Mouse (Mus musculus): ENCODE data around the gene Bsg.

Bsg gene

DNA sequence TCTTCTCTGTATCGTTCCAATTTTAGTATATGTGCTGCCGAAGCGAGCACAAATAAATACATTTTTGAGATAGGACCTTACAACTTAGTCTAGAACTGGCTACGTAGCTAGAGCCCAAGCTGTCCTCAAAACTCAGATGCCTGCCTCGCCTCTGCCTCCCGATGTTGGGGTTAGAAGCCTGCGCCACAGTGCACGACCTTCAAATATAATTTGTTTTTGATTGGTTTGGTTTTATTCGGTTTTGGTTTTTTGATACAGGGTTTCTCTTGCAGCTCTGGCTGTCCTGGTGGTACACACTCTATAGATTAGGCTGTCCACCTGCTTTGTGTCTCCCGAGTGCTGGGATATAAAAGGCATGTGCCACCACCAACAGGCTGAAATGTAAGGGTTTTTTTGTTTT, 750 bp upstream of the Bsg start:
- no peak for DNase-seq (ENCODE audit: low read depth, low spot score)

DNA sequence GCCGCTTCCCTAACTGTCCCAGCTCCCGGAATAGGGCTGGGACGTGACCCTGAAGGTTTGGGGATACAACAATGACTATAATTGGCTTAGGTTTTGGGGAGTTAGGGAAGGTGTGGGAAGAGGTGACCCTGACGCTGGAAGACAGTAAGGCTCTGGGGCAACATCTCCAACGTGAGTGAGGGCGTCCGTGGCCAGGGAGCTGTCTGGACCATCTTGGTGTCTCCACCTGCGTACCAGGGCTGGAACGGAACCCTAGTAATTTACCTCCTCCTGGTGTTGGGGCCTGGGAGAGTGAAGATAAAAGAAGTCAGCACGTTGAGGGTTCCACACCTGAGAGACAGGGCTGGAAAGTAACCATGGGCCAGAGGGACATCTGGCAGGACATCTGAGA, 674 bp downstream of the Bsg start:
- no peak for DNase-seq (ENCODE audit: low read depth, low spot score)

DNA sequence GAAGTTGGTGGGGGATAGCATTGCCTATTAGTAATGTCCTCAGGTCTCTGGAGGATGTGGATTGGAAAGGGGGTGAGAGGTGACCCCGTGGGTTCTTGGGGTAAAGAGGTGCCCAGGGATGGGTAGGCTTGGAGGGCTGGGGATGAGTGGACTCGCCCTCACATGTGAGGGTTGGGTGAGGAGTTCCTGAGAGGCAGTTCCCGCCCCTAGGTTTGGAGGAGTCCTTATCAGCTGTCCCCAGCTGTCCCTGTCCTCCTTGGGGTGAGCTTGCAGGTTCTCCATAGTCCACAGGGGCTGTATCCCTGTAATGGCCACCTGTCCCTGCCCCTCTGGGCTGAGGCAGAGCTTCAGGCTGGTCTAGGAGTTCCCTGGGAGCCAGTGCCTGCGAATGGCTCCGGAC, 1.7 kb downstream of the Bsg start:
- DNase-seq (ENCODE audit: low read depth, low spot score) = no peak

DNA sequence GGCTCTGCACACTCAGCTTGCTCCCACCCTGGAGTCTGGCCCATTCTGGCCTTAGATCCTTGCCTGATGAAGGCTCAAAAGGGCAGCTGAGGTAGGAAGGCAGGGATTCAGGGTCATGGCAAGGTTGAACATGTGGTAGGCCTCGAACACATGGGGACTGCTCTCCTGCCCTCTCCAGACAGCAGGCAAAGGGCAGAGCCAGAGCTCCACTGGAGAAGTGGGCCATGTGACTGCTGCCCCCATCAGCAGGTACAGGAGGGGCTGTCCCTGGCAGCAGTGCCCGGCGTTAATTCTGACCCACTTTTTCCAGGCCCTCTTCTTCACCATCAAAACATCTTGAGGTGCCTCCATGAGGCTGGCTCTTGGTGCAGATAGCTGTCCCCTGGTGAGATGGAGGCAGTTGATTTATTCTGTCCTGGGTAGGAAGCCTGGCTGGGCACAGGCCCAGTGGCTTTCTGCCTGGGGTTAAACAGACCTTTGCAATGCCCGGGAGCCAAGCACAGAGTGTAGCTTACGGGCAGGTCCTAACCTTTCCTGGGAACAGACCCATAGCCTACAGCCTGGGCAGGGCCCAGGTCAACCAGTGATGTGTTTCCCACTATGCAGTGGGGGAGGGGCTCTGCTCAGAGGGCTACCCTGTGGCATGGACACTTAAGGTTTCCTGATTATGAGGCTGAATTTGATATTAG, 2.3 kb downstream of the Bsg start:
- no peak for DNase-seq (ENCODE audit: low read depth, low spot score)

DNA sequence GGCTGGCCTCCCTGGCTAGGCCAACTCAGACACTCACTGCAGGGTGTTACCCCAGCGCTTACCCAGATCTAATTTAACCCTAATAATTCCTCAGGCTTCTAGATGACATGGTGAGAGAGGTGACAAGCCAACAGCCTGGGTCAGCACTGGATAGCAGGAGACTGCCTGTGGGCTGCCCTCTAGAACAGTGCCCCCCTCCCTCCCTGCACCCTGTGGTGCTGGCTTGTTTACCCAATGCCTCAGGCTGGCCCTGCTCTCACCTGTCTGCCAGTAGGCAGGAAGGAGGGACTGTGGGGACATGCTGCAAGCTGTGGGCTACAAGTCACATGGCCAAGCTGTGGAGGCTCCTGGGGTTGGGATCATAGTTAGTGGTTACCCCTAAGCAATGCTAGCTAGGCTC, 2.9 kb downstream of the Bsg start:
- DNase-seq (ENCODE audit: low read depth, low spot score) = no peak

DNA sequence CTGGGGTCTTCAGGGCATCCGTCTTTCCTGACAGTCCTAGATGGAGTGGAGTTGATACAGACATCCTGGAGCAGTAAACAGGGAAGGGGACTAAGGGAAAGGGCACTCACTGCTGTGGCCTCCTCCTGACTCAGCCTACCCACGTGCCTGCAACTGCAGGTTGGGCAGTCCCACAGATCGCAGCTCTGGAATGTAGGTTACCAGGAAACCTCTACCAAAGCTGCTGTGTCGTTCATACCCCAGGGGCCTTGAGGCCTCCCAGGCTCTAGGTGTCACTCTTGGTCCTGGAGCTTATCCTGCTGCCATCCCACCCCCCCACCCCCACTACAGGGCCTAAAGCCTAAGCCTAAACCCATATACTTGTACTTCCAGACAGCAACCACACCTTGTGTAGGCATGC, 3.5 kb downstream of the Bsg start:
- no peak for DNase-seq (ENCODE audit: low read depth, low spot score)

DNA sequence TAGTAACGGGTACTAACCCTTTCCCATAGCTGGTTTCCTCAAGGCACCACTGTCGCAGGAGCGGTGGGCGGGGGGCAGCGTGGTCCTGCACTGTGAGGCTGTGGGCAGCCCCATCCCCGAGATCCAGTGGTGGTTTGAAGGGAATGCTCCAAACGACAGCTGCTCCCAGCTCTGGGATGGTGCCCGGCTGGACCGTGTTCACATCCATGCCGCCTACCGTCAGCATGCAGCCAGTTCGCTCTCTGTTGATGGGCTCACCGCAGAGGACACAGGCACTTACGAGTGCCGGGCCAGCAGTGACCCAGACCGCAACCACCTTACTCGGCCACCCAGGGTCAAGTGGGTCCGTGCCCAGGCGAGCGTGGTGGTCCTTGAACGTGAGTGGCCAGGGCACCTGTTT, 4.4 kb downstream of the Bsg start:
- DNase-seq (ENCODE audit: low read depth, low spot score) = no peak

DNA sequence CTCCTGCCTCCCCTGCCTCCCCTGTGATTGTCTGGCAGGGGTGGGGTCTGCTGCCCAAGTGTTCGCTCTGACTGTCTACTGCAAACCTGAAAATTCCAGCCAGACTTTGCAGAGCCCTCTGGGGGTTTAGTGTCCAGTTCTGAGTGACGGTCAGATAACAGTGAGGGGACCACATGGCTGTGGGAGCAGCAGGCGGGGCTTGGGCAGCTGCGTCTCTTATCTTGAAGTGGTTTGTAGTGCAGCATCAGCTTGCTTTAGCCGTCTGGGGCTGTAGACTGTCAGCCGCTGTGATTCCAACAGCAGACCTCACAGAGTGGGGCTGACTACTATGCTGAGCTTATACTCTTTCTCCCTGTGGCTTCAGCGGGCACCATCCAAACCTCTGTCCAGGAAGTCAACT, 5.0 kb downstream of the Bsg start:
- no peak for DNase-seq (ENCODE audit: low read depth, low spot score)

DNA sequence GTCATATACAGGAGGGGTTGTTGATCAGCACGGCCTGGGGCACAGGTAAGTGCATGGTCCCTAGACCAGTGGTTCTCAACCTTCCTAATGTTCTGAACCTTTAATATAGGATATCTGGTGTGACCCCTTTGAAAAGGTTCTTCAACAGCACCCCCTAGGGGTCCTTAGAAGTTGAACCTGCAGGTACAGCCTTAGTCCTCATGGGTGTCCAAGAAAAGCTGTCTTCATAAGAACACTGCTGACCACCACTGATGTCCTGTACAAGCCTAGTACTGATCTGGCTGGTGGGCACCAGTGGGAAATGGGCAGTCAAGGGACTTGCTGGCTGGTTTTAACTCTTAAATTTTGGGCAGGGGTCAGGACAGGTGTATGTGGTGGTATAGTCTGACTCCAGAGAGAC, 7.7 kb downstream of the Bsg start:
- DNase-seq (ENCODE audit: low read depth, low spot score) = no peak

DNA sequence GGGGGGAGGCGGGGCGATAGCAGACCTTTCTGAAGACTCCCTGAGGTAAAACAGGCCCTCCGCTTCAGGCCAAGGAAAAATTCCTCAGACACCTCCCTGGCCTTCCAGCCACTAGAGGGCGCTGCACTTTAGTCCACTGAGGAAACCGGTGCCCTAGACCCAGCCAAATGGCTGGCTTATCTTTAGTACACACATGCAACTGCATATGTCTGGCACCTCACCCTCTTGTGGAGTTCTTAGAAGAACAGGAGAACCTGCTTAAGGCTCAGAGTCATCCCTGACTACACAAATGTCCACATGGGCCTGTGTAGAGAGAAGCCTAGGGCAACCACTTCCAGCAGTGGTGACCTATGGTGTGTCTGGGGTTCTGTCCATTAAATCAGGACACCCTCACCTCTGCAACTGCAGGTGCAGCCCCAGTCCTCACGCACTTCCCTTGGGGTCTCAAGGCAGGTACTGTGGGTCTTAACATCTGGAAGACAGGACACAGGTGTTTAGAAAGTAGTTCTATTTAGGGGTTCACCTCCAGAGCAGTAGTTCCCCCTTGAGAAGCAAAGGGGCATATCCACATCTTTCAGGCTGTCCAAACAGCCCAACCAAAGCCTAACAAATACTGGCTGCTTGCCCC, 8.3 kb downstream of the Bsg start:
- peak; percentile 74 for DNase-seq (ENCODE audit: low read depth, low spot score)

DNA sequence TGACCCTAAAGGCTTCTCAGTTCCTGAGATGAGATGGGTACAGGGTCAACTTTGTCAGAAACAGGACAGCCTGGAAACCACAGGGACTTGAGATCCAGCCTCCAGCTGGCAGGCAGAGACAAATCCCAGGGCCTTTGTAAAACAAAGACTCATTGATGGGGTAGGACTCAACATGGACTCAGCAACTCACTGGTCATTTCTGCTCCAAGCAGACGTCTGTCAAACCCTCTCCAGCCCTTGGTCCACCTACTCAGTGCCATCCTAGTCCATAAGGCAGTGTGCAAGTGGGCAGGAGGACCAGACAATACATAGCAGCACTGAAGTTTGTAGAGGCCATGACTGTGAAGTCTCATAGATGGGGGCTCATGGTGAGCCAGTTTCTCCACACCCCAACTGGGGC, 8.9 kb downstream of the Bsg start:
- DNase-seq (ENCODE audit: low read depth, low spot score) = no peak

DNA sequence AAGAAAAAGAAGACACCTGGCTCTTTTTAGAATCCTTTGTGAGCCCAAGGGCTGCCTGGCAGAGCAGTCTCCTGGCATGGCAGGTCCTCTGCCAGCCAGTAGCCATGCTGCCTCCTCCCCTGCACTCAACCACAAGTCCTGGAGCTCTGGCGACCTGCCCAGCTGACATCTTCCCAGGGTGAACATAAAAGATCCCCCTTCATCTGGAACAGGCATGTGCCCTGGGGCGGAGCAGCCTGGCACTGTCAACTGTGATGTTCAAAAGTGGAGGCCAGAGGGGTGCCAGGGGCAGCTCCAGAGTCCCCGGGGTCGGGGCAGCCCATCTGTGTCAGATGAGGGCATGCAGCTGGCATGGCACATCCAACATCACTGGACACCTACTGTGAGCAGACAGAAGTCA, 10.7 kb downstream of the Bsg start:
- no peak for DNase-seq (ENCODE audit: low read depth, low spot score)

DNA sequence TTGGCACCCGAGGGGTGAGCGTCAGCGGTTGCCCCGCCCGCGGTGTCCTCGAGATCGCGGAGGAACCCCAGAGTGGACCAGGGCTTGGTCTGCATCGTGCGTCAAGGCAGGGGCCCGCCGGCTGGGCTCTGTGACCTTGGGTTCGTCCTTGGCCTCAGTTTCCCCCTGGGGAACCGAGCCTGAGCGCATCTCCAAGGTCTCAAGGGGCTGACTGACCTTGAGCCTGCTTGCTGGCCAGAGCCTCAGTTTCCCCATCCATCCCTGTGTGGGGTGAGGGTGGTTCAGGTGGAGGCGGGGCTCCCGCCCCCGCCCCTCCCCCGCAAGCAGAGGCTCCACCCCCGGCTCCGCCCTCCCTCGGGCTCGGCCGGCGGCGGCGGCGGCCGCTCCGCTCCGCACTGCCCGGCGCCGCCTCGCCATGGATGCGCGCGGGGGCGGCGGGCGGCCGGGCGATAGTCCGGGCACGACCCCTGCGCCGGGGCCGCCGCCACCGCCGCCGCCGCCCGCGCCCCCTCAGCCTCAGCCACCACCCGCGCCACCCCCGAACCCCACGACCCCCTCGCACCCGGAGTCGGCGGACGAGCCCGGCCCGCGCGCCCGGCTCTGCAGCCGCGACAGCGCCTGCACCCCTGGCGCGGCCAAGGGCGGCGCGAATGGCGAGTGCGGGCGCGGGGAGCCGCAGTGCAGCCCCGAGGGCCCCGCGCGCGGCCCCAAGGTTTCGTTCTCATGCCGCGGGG, 12.1 kb downstream of the Bsg start, which contains the start of gene Hcn2:
Hcn2 (plus strand) TSS at position 381 of the 734 bp plus-strand sequence.
- no peak for DNase-seq (ENCODE audit: low read depth, low spot score)

DNA sequence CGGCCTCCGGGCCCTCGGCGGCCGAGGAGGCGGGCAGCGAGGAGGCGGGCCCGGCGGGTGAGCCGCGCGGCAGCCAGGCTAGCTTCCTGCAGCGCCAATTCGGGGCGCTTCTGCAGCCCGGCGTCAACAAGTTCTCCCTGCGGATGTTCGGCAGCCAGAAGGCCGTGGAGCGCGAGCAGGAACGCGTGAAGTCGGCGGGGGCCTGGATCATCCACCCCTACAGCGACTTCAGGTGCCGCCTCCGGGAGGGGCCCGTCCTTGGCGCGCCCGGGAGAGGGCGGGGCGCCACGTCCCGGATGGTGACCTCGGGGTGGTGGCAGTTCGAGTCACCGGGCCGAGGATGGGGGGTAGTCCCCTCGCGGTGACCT, 12.7 kb downstream of the Bsg start:
- no peak for DNase-seq (ENCODE audit: low read depth, low spot score)

DNA sequence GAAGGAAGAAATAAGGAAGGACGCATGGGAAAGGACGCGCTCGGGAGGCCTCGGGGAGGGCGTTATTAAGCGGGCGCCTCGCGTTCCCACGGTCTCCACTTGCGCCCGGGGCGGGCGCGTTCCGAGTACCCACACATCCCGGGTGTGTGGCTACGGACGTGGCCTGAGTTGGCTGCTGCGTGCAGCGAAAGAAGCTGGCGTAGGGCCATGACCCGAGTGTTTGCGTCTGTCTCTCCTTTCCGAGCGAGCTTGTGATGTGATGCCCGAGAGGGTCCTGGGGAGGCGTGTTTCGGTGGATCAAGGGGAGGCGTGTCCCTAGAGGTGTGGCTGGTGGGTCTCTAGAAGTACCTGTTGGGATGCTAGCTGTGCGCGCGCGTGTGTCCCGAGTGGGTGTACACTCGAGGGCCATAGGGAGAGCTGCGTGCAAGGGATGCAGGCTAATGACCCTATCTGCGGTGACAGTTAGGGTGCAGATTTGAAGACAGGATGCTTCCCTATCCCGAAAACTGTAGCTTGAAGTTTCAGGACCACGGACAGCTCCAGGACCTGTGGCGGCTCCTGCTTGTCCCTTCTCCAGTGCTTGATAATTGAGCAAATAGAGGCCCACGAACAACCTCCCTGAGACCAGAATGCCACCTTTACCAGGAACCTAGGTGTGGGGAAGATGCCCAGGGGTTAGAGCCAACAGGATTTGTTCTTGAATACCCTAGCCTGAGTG, 13.5 kb downstream of the Bsg start:
- no peak for DNase-seq (ENCODE audit: low read depth, low spot score)

DNA sequence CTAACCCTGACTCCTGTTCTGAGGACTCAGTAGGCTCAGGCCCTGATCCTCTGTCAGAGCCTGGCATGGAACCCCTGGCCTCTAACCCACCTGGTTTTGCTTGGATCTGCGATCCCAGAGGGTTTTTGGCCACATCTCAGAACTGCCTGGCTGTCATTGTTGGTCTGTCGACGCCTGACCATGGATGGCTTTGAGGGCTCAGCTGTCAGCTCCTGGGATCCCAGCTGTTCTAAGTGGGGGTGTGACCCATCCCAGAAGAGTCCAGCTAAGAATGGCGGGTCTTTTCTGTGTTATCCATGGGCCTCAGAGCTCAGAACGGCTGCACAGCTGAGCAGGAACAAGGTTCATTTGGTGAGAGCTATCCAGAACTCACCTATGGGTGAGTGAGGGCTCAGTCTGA, 16.8 kb downstream of the Bsg start:
- DNase-seq (ENCODE audit: low read depth, low spot score) = no peak

DNA sequence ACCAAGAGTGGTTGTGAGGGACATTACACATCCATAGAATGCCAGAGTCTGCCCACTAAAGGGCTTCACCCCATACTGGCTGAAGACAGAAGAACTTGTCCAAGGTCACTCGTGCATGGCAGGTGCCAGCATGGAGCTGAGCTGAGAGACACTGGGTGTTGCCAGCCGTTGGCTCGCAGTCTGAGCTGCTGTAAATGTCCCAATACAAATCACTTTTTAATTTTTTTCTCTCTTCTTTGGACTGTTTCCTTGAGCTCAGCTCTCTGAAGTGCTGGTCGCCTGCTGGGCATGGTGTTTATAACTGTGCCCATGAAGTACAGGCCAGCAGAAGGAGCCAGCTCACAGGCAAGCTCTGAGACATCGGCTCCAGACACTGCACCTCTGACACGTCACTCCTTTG, 18.8 kb downstream of the Bsg start:
- no peak for DNase-seq (ENCODE audit: low read depth, low spot score)

DNA sequence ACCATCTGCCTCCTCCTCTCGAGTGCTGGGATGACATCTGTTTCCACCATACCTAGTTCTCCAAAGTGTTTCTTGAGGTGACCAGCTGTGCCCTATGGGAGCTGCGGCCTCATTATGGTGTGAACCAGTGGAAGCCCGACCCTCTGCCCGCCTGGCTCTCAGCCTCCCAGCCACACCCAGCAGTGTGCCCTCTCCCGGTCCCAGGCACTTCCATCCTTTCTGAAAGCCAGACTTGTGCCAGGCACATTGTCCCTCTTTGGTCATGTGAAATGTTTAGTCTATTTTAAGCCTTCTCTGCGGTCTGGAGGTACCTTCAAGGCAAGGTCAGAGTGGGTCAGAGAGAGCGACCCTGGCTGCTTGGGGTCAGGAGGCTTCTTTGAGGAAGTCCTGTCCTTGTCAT, 19.4 kb downstream of the Bsg start:
- DNase-seq (ENCODE audit: low read depth, low spot score) = no peak

DNA sequence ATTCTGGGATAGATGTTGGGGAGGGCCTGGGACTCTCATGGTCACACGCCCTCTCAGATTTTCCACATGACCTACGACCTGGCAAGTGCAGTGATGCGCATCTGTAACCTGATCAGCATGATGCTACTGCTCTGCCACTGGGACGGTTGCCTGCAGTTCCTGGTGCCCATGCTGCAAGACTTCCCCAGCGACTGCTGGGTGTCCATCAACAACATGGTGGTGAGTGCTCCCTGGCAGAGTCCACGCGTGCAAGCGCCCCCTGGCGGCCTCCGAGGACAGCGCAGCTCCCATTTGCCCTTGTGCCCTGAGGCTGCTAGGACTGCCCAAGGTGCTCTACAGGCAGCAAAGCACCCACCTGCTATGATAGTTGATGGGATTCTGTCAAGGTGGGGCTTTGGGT, 21.8 kb downstream of the Bsg start:
- no peak for DNase-seq (ENCODE audit: low read depth, low spot score)

DNA sequence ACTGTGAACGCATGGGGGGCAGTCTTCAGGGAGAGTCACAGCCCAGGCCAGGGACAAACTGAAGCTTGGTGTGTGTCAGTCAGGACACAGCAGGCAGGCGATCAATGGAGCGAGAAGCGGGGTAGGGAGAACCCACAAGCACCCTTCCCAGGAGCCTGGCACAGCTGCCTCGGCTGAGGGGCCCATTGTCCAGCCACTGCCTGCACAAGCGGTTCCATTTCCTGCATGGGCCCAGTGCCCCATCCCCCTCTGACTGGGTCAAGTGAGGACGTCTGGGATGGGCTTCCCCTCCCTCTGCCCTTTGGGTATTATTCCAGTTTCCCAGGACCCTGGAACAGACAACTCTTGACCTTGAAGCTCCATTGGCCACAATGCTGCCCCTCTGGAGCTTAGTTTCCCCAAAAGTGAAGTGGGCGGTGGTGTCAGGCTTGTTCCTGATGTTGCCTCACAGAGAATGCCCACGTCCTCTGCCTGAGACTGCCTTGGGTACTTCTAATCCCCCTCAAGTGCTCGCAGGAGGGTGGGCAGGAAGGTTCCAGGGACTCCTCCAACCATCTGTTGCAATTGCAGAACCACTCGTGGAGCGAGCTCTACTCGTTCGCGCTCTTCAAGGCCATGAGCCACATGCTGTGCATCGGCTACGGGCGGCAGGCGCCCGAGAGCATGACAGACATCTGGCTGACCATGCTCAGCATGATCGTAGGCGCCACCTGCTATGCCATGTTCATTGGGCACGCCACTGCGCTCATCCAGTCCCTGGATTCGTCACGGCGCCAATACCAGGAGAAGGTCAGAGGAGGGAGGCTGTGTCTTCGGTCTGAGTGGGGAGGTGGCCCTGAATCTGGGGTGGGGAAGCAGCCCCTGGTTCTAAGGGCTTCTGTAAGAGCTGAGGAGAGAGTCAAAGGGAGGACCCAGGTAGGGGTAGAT, 24.3 kb downstream of the Bsg start:
- peak; percentile 72 for DNase-seq (ENCODE audit: low read depth, low spot score)

DNA sequence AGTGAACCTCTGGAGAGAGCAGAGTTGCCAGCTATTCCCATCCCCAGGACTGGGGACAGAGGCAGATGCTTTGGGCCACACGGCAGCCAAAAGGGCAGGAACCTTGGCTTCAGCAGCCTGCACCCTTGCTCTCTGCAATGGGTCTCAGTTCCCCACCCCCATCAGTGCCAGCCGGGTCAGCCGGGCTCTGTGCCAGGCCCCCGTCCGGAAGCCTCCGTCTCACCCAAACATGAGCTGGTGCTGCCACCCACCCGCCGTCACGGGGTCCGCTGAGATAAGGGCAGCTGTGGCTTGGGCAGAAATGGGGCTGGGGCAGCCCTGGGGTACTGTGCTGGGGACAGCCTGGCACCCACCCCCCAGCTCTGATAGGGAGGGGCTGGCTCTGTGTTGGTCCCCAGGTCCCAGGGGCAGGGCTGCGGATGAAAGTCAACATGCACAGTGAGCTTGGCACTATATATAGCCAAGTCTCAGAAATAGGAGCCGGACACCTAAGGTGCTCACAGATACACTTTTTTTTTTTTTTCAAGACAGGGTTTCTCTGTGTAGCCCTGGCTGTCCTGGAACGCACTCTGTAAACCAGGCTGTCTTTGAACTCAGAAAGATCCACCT, 25.2 kb downstream of the Bsg start:
- no peak for DNase-seq (ENCODE audit: low read depth, low spot score)
